Comparison of ENCODE assay signal across 10 mouse cellular contexts in genomic region chr11:53796409-53797151, GRCm38 (mm10). TPM values are rescaled to one million over a fixed set of nuclear protein-coding genes. Genes with fewer than 3 reads are reported as not detected.
A peak's percentile ranks its signal among the peaks of the same experiment; 100 is the strongest.
DNase-seq lines count a peak whose midpoint lies in the region; ATAC-seq and TF ChIP-seq lines count a peak whose summit lies in the region.
"Had no signal": no experiment of that assay in that cellular context is flagged by ENCODE, and none has a peak within 500 bp of the region (broad histone marks: within the 10 kb centered on the region; RNA-seq: fewer than 3 reads in every experiment).

No protein-coding gene starts in this region.

- no peaks in the 10 kb centered on the region for H3K9me3 ChIP-seq in hindbrain, postnatal 0 days (ENCODE audit: low read length)
- no peaks in the 10 kb centered on the region for H3K9me3 ChIP-seq in hindbrain, embryonic 13.5 days
- no peaks in the 10 kb centered on the region for H3K9me3 ChIP-seq in kidney, postnatal 0 days (replicated peaks; ENCODE audit: low read length)
- H3K9me3 ChIP-seq: G1E had no signal

- DNase-seq in hindbrain, postnatal 0 days (ENCODE audit: low spot score), result peak; percentile 51
- DNase-seq in Muller cell, postnatal 12 days (ENCODE audit: inconsistent ontology term), result peak; percentile 85
- peak; percentile 41 to 61 for DNase-seq in gastrocnemius, postnatal 36 days
- peak; percentile 45 for DNase-seq in kidney, postnatal 0 days (ENCODE audit: low spot score)
- peak; percentile 70 to 86 for DNase-seq in lung, postnatal 4 days
- no peak for DNase-seq in embryo, embryonic 11 days

- H3K4me3 ChIP-seq in hindbrain, postnatal 0 days (ENCODE audit: low read length), result no peak overlapping the region
- no peak overlapping the region for H3K4me3 ChIP-seq in hindbrain, embryonic 13.5 days
- no peak overlapping the region for H3K4me3 ChIP-seq in kidney, postnatal 0 days (replicated peaks; ENCODE audit: low read depth, low read length)

- intact Hi-C loops in gastrocnemius, postnatal 36 days (cut with DNase I), result no loop called here

- no peaks in the 10 kb centered on the region for H3K36me3 ChIP-seq in hindbrain, postnatal 0 days (ENCODE audit: insufficient read depth, low read length)
- H3K36me3 ChIP-seq in hindbrain, embryonic 13.5 days, result no peaks in the 10 kb centered on the region
- no peaks in the 10 kb centered on the region for H3K36me3 ChIP-seq in kidney, postnatal 0 days (ENCODE audit: insufficient read depth, low read length)
- H3K36me3 ChIP-seq: G1E had no signal

- H3K4me2 ChIP-seq in hindbrain, postnatal 0 days (ENCODE audit: low read depth, low read length), result no peak overlapping the region
- no peak overlapping the region for H3K4me2 ChIP-seq in hindbrain, embryonic 13.5 days
- peak overlapping the region; percentile 36; the same call in 1 of the 2 replicates for H3K4me2 ChIP-seq in kidney, postnatal 0 days (ENCODE audit: low read length)

- ATAC-seq in hindbrain, postnatal 0 days, result no peak
- no peak for ATAC-seq in hindbrain, embryonic 13.5 days (ENCODE audit: low FRiP score)
- no peak for ATAC-seq in kidney, postnatal 0 days (replicated peaks; ENCODE audit: low FRiP score, low read depth)
- ATAC-seq in granulocyte monocyte progenitor cell, adult 5-6 weeks (replicated peaks; ENCODE audit: poor library complexity, severe bottlenecking), result no peak

- H3K4me1 ChIP-seq in hindbrain, postnatal 0 days (ENCODE audit: insufficient read depth, low read length), result no peaks in the 10 kb centered on the region
- peaks cover 22% of the 10 kb centered on the region for H3K4me1 ChIP-seq in hindbrain, embryonic 13.5 days (replicated peaks)
- H3K4me1 ChIP-seq in kidney, postnatal 0 days (replicated peaks; ENCODE audit: insufficient read depth, low read length), result peaks cover 27% of the 10 kb centered on the region

- no peak overlapping the region for H3K27ac ChIP-seq in hindbrain, postnatal 0 days
- H3K27ac ChIP-seq in hindbrain, embryonic 13.5 days, result no peak overlapping the region
- peak overlapping the region; percentile 77 for H3K27ac ChIP-seq in kidney, postnatal 0 days

- no peak for TF ChIP-seq CTCF in hindbrain, postnatal 0 days (IDR thresholded peaks at IDR 0.05; ENCODE audit: low read depth)
- no peak for TF ChIP-seq CTCF in kidney, postnatal 0 days (IDR thresholded peaks at IDR 0.05; ENCODE audit: low read depth)

- WGBS in hindbrain, postnatal 0 days, result 47% methylated on average over 12 of the region's 12 CpGs
- WGBS in hindbrain, embryonic 13.5 days, result 69% methylated on average over 12 of the region's 12 CpGs
- 43% methylated on average over 12 of the region's 12 CpGs for WGBS in kidney, postnatal 0 days

- no peaks in the 10 kb centered on the region for H3K27me3 ChIP-seq in hindbrain, postnatal 0 days (ENCODE audit: insufficient read depth, low read length)
- no peaks in the 10 kb centered on the region for H3K27me3 ChIP-seq in hindbrain, embryonic 13.5 days
- H3K27me3 ChIP-seq in kidney, postnatal 0 days (ENCODE audit: insufficient read depth, low read length), result no peaks in the 10 kb centered on the region

- H3K9ac ChIP-seq in hindbrain, postnatal 0 days (replicated peaks; ENCODE audit: low read length), result no peak overlapping the region
- no peak overlapping the region for H3K9ac ChIP-seq in hindbrain, embryonic 13.5 days
- H3K9ac ChIP-seq in kidney, postnatal 0 days (ENCODE audit: low read depth, low read length), result no peak overlapping the region

RNA-seq across cellular contexts. Expression of gene Gm17334, which starts 23.6 kb away (rescaled TPM):
- not detected in 2 replicates for total RNA-seq in hindbrain, postnatal 0 days (2014; rRNA removed)
- not detected in 2 replicates for polyA plus RNA-seq in hindbrain, postnatal 0 days (2015; fragmentation: Nextera tagmentation; extraction: Ambion mirVana)
- polyA plus RNA-seq in hindbrain, embryonic 13.5 days (2015; fragmentation: Nextera tagmentation; extraction: Ambion mirVana), result not detected in 2 replicates
- under 1 TPM in 1 of 2 experiments, not detected in 1; 0.31 TPM for total RNA-seq in gastrocnemius, postnatal 36 days (2021)
- 0.20 and 0.21 TPM in 2 replicates for polyA plus RNA-seq in kidney, postnatal 0 days (2015; fragmentation: Nextera tagmentation; extraction: Ambion mirVana)
- 2.5 and 4.8 TPM in 2 replicates for total RNA-seq in granulocyte monocyte progenitor cell, adult 5-6 weeks (2014; fragmentation: Nextera tagmentation)
- not detected in 2 replicates for total RNA-seq in granulocyte monocyte progenitor cell, adult 5-6 weeks (2017)
- total RNA-seq: G1E; neutrophil, adult 5-6 weeks had no signal
- polyA plus RNA-seq: G1E had no signal

RNA-seq across cellular contexts. Expression of gene Irf1, which starts 26.8 kb away (rescaled TPM):
- total RNA-seq in hindbrain, postnatal 0 days (2014; rRNA removed), result 3.3 and 8.5 TPM in 2 replicates
- polyA plus RNA-seq in hindbrain, postnatal 0 days (2015; fragmentation: Nextera tagmentation; extraction: Ambion mirVana), result 3.7 and 4.4 TPM in 2 replicates
- 2.5 and 2.9 TPM in 2 replicates for polyA plus RNA-seq in hindbrain, embryonic 13.5 days (2015; fragmentation: Nextera tagmentation; extraction: Ambion mirVana)
- 1 to 10 TPM; 6.6 to 7.4 TPM for total RNA-seq in gastrocnemius, postnatal 36 days (2021)
- polyA plus RNA-seq in kidney, postnatal 0 days (2015; fragmentation: Nextera tagmentation; extraction: Ambion mirVana), result 14.0 and 17.9 TPM in 2 replicates
- total RNA-seq in granulocyte monocyte progenitor cell, adult 5-6 weeks (2014; fragmentation: Nextera tagmentation), result 37.5 and 41.7 TPM in 2 replicates
- 41.3 and 55.9 TPM in 2 replicates for total RNA-seq in granulocyte monocyte progenitor cell, adult 5-6 weeks (2017)
